Mouse (Mus musculus) intestine, embryonic 14.5 days (tissue): ENCODE measurements around the gene Pgbd5. TPM values are rescaled to one million over a fixed set of nuclear protein-coding genes. Genes with fewer than 3 reads are reported as not detected.

Experiments used
- ATAC-seq: fragments of 200-750 bp; cut with Nextera tagmentation; replicated peaks from 2 replicates; pipeline ENCODE4 v1.8.0; 2017; ENCODE audit warnings: low read depth, moderate number of reproducible peaks, moderate TSS enrichment, moderate library complexity; ENCODE audit not compliant: low FRiP score, low TSS enrichment
- DNase-seq: peaks from one replicate; pipeline ENCODE4 v3.0.0-alpha.2; 2018; ENCODE audit warnings: low spot score
- H3K27ac ChIP-seq: fragments of 300-500 bp; sonication (generic); 2 replicates; pipeline ENCODE4 v1.5.1; 2014; ENCODE audit warnings: low read depth, mild to moderate bottlenecking, control low read depth
- H3K27me3 ChIP-seq: fragments of 300-500 bp; sonication (generic); replicated peaks from 2 replicates; pipeline ENCODE4 v1.6.1; 2014; ENCODE audit warnings: low read length, control low read depth; ENCODE audit not compliant: control insufficient read depth, insufficient read depth
- H3K36me3 ChIP-seq: fragments of 300-500 bp; sonication (generic); 2 replicates; pipeline ENCODE4 v1.6.1; 2014; ENCODE audit warnings: low read length, control low read depth; ENCODE audit not compliant: control insufficient read depth, insufficient read depth
- H3K4me1 ChIP-seq: fragments of 300-500 bp; sonication (generic); replicated peaks from 2 replicates; pipeline ENCODE4 v1.6.1; 2014; ENCODE audit warnings: low read length, control low read depth, mixed read lengths; ENCODE audit not compliant: control insufficient read depth, insufficient read depth
- H3K4me2 ChIP-seq: fragments of 300-500 bp; sonication (generic); 2 replicates; pipeline ENCODE4 v1.6.1; 2014; ENCODE audit warnings: low read length
- H3K4me3 ChIP-seq: fragments of 300-500 bp; sonication (generic); 2 replicates; pipeline ENCODE4 v1.5.1; 2014; ENCODE audit warnings: low read depth, low read length, control low read depth, mixed read lengths
- H3K9ac ChIP-seq: fragments of 300-500 bp; sonication (generic); 2 replicates; pipeline ENCODE4 v1.6.1; 2014; ENCODE audit warnings: mild to moderate bottlenecking, low read length
- H3K9me3 ChIP-seq: fragments of 300-500 bp; sonication (generic); 2 replicates; pipeline ENCODE4 v1.6.1; 2016; ENCODE audit warnings: low read length, control low read depth; ENCODE audit not compliant: control insufficient read depth
- WGBS: fragments of 180-500 bp; shearing (Covaris S2); extraction: QIAGEN DNeasy Blood & Tissue Kit; methylation state at CpG from one replicate; pipeline ENCODE4 v1.1.7; 2014; 5-methylcytosine and 5-hydroxymethylcytosine counted together
- polyA plus RNA-seq: library from polyadenylated mRNA; unstranded; fragments of >200 nt; fragmentation: Nextera tagmentation; extraction: Ambion mirVana; gene quantifications from 2 replicates; pipeline ENCODE4 v1.2.1, GENCODE M21; 2014

The Pgbd5 gene
- polyA plus RNA-seq, 1 experiment from 2014 or later = 3.5 TPM

DNA sequence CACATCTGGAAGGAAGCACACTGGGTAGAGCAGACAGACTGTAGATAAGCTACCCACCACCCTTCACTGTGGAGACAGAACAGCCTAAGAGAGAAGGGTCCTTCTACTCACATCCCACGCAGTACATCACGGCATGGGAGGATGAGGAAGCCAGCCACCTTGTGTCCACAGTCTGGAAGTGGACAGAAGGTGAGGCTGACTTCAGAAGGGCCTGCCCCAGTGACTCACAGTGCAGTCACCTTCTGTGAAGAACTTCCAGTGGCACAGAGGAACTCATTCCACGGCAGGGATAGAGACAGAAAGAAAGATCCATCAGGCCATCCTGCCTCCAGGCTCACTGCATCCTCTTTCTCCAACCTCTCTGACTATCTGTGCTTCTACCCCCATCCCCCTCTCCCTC lies 99.7 kb downstream of the Pgbd5 start:
- H3K36me3 ChIP-seq = peaks cover 82% of the 10 kb centered on the region
- DNase-seq (no peak), ATAC-seq (no peak)

DNA sequence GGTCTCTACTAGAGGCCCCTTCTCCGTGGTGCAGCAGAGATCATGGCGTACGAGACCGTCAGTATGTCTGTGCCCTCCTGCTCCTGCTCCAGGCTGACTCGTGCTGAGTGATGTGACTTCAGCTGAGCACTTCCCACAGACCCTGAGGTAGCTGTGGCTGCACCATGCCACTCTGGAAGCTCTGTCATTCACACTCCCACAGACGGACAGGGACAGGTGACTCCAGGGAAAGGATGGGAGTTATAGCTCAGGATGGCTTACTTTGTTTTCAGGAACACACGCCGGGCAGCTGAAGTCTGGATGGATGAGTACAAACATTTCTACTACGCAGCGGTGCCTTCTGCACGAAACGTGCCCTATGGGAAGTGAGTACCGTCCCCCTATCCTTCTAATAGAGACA lies 103.2 kb downstream of the Pgbd5 start:
- no peak overlapping the region for H3K4me2 ChIP-seq
- no peaks in the 10 kb centered on the region for H3K9me3 ChIP-seq
- peaks cover 84% of the 10 kb centered on the region for H3K36me3 ChIP-seq
- H3K4me3 ChIP-seq = no peak overlapping the region
- H3K4me1 ChIP-seq = no peaks in the 10 kb centered on the region
- ATAC-seq = no peak
- H3K9ac ChIP-seq = no peak overlapping the region
- 94% methylated on average over 13 of the region's 13 CpGs for WGBS
- DNase-seq = no peak
- H3K27me3 ChIP-seq = no peaks in the 10 kb centered on the region
- no peak overlapping the region for H3K27ac ChIP-seq

More for the DNA sequence above, 99.7 kb downstream of the Pgbd5 start:
- Histone ChIP-seq H3K9me3 (no peaks in the 10 kb centered on the region), H3K4me1 (no peaks in the 10 kb centered on the region), H3K4me3 (no peak overlapping the region), H3K27ac (no peak overlapping the region), H3K27me3 (no peaks in the 10 kb centered on the region), H3K4me2 (no peak overlapping the region), H3K9ac (no peak overlapping the region)
- WGBS = 91% methylated on average over 3 of the region's 3 CpGs

DNA sequence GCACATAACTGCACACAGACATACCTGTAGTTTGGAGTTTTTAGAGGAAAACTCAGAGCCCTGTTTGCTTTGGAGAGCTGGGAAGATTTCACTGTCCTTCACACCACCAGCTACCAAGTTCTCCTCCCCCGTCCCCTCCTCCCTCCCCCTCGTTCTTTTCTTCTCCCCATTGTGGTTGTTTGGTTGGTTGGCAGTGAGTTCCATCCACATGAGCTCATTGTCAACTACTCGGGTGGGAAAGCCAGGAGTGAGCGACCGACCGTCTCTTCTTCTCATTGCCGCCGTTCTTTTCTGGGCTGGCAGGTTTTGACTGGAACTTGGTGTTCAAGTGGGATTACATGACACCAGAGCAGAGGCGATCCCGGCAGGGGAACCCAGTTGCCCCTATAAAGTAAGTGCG lies 107.8 kb downstream of the Pgbd5 start:
- Histone ChIP-seq H3K9me3 (no peaks in the 10 kb centered on the region), H3K9ac (no peak overlapping the region), H3K4me2 (no peak overlapping the region), H3K4me3 (no peak overlapping the region), H3K27ac (no peak overlapping the region), H3K4me1 (no peaks in the 10 kb centered on the region), H3K27me3 (no peaks in the 10 kb centered on the region), H3K36me3 (peaks cover 77% of the 10 kb centered on the region)
- DNase-seq (no peak), ATAC-seq (no peak)
- WGBS = 82% methylated on average over 11 of the region's 11 CpGs

GRCm38 (mm10) chr8:124331094-124331493 lies 108.4 kb downstream of the Pgbd5 start:
- no peak overlapping the region for H3K9ac ChIP-seq
- 90% methylated on average over 3 of the region's 3 CpGs for WGBS
- no peak overlapping the region for H3K27ac ChIP-seq
- DNase-seq (no peak), ATAC-seq (no peak)
- no peak overlapping the region for H3K4me3 ChIP-seq
- H3K9me3 ChIP-seq = no peaks in the 10 kb centered on the region
- H3K4me2 ChIP-seq = no peak overlapping the region
- H3K27me3 ChIP-seq = no peaks in the 10 kb centered on the region
- H3K4me1 ChIP-seq = no peaks in the 10 kb centered on the region
- peaks cover 78% of the 10 kb centered on the region for H3K36me3 ChIP-seq

DNA sequence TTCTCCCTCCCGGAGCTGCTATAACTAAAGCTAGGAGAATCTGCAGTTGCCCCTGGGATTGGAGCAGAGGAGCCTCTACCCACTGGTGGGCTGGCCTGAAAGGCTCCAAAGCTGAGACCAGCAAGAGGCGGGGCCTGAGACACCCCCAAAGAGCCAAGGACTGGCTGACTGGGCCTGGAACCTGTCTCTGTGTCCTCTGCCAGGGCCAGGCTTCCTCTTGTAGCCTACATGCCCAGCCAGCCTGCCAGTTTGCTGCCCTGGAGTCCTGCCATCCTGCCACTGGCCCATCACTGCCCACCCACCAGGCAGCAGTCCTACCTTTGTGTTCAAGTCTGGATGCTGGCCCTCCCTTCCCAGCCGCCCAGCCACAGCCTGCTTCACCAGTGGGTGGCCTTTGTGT lies 109.0 kb downstream of the Pgbd5 start:
- WGBS = 80% methylated on average over 2 of the region's 3 CpGs

GRCm38 (mm10) chr8:124329690-124330089 lies 109.8 kb downstream of the Pgbd5 start:
- H3K4me2 ChIP-seq = no peak overlapping the region
- H3K27me3 ChIP-seq = no peaks in the 10 kb centered on the region
- H3K36me3 ChIP-seq = peaks cover 70% of the 10 kb centered on the region
- H3K9me3 ChIP-seq = no peaks in the 10 kb centered on the region
- H3K4me1 ChIP-seq = no peaks in the 10 kb centered on the region
- H3K9ac ChIP-seq = no peak overlapping the region
- no peak overlapping the region for H3K4me3 ChIP-seq
- H3K27ac ChIP-seq = no peak overlapping the region
- DNase-seq = no peak
- 71% methylated on average over 10 of the region's 10 CpGs for WGBS
- no peak for ATAC-seq

More for the DNA sequence above, 109.0 kb downstream of the Pgbd5 start:
- no peak overlapping the region for H3K9ac ChIP-seq
- H3K9me3 ChIP-seq = no peaks in the 10 kb centered on the region
- peaks cover 78% of the 10 kb centered on the region for H3K36me3 ChIP-seq
- ATAC-seq (no peak), DNase-seq (no peak)
- H3K4me3 ChIP-seq = no peak overlapping the region
- H3K27ac ChIP-seq = no peak overlapping the region
- no peaks in the 10 kb centered on the region for H3K4me1 ChIP-seq
- H3K27me3 ChIP-seq = no peaks in the 10 kb centered on the region
- no peak overlapping the region for H3K4me2 ChIP-seq

DNA sequence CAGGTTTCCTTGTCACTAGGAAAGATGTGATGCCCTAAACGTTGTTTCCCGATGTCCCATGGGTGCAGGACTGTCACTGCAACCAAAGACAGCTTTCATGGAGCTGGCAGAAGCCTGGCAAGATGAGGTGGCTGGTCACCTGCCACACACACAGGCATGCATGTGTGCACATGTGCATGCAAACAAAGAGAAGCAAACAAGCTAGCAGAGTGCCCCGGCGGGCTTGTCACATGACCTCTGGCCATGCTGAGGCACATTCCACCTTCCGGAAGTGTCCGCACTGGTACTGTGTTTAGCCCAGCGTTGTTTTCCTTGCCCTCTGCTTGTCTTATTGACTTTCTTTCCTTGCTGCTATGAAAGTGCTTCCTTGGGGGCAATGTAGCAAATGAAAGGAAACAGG lies 111.2 kb downstream of the Pgbd5 start:
- DNase-seq = no peak
- Histone ChIP-seq H3K9ac (no peak overlapping the region), H3K4me2 (no peak overlapping the region), H3K4me1 (no peaks in the 10 kb centered on the region), H3K4me3 (no peak overlapping the region), H3K27me3 (no peaks in the 10 kb centered on the region), H3K36me3 (peaks cover 70% of the 10 kb centered on the region), H3K27ac (no peak overlapping the region), H3K9me3 (no peaks in the 10 kb centered on the region)
- ATAC-seq = no peak
- 77% methylated on average over 7 of the region's 7 CpGs for WGBS

- no peak for ATAC-seq
- Histone ChIP-seq H3K4me3 (no peak overlapping the region), H3K4me2 (no peak overlapping the region), H3K4me1 (no peaks in the 10 kb centered on the region), H3K27me3 (no peaks in the 10 kb centered on the region), H3K36me3 (peaks cover 47% of the 10 kb centered on the region), H3K9me3 (no peaks in the 10 kb centered on the region), H3K9ac (no peak overlapping the region), H3K27ac (no peak overlapping the region)
- 84% methylated on average over 14 of the region's 14 CpGs for WGBS
- no peak for DNase-seq
Observed at GRCm38 (mm10) chr8:124323356-124323755, 116.1 kb downstream of the Pgbd5 start.

DNA sequence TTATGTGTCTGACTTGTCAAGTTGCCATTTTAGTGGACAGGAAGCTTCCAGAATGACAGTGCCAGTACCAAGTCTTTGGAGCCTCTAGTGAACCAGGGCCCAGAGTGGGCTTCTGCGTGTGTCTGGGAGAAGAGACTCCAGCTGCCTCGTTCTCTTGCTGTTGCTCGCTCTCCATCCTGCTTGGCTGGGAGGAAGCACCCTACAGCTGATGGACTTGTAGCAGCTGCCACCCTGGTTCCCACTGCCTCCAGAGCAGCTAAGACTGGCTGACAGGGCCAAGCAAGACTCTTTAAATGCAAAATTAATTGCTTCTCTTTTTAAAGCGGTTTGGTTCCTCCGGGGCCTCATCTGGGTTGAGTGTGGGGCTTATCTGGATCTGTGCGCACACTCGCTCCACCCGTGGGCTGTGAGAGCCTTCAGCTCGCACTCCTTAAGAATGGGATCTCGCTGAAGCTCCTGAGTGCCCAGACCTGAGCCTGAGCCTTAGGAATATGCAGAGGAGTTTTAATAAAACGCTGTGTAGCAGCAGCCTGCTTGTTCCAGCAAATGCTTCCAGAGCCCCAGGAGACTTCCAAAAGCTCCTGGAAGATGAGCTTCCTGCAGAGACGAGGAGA lies 118.1 kb downstream of the Pgbd5 start:
- DNase-seq (no peak), ATAC-seq (no peak)
- Histone ChIP-seq H3K4me1 (peaks cover 5% of the 10 kb centered on the region; the same call in 1 of the 2 replicates), H3K36me3 (peaks cover 30% of the 10 kb centered on the region), H3K4me3 (no peak overlapping the region), H3K27ac (peak overlapping the region; percentile 8; the same call in 1 of the 2 replicates), H3K4me2 (no peak overlapping the region), H3K9ac (no peak overlapping the region), H3K9me3 (no peaks in the 10 kb centered on the region), H3K27me3 (no peaks in the 10 kb centered on the region)
- WGBS = 58% methylated on average over 12 of the region's 12 CpGs
